Mouse (Mus musculus): Measurements from ENCODE around the gene Tspan17. TPM values are rescaled to one million over a fixed set of nuclear protein-coding genes. Genes with fewer than 3 reads are reported as not detected.

Tspan17 gene
- total RNA-seq, 4 experiments from 2014 or later, result 74.5 to 85.8 (median 79.0) TPM

Other genes with a start within 250 kb of the Tspan17 start
- 100 to 1,000 TPM; 122 to 141 (median 126) TPM for gene 4833439L19Rik, start 223.9 kb upstream of the Tspan17 start, total RNA-seq (2022)
- 10 to 100 TPM; 21.7 to 37.2 (median 27.8) TPM for gene Arl10, start 214.4 kb upstream of the Tspan17 start, total RNA-seq (2022)
- 10 to 100 TPM; 17.2 to 23.0 (median 20.3) TPM for gene Nop16, start 199.3 kb upstream of the Tspan17 start, total RNA-seq (2022)
- 100 to 1,000 TPM; 134 to 142 (median 140) TPM for gene Higd2a, start 199.2 kb upstream of the Tspan17 start, total RNA-seq (2022)
- gene Cltb, start 178.0 kb upstream of the Tspan17 start, total RNA-seq (2022), result 100 to 1,000 TPM; 271 to 315 (median 292) TPM
- gene Faf2, start 167.6 kb upstream of the Tspan17 start, total RNA-seq (2022), result 10 to 100 TPM; 47.2 to 60.3 (median 55.7) TPM
- gene Rnf44, start 95.5 kb upstream of the Tspan17 start, total RNA-seq (2022), result 100 to 1,000 TPM; 141 to 159 (median 144) TPM
- under 1 TPM; 0.13 to 0.35 (median 0.25) TPM for gene Cdhr2, start 87.9 kb upstream of the Tspan17 start, total RNA-seq (2022)
- gene Gprin1, start 39.5 kb upstream of the Tspan17 start, total RNA-seq (2022), result 100 to 1,000 TPM in 3 of 4 experiments, 10 to 100 TPM in 1; 99.2 to 121 (median 105) TPM
- 100 to 1,000 TPM; 780 to 919 (median 785) TPM for gene Sncb, start 22.8 kb upstream of the Tspan17 start, total RNA-seq (2022)
- gene Eif4e1b, start 5.4 kb upstream of the Tspan17 start, total RNA-seq (2022), result not detected
- 10 to 100 TPM; 86.2 to 95.5 (median 94.0) TPM for gene Unc5a, start 160.0 kb downstream of the Tspan17 start, total RNA-seq (2022)
- 1 to 10 TPM in 3 of 4 experiments, under 1 TPM in 1; 0.99 to 1.9 (median 1.4) TPM for gene Hk3, start 232.0 kb downstream of the Tspan17 start, total RNA-seq (2022)